Mouse (Mus musculus): ENCODE measurements at regions not wholly inside any gene's neighbourhood (a gene's known extent, or its start where the extent isn't known, plus 50 kb on each side); places are given as distances from the start of the nearest gene placed in this dataset.

DNA sequence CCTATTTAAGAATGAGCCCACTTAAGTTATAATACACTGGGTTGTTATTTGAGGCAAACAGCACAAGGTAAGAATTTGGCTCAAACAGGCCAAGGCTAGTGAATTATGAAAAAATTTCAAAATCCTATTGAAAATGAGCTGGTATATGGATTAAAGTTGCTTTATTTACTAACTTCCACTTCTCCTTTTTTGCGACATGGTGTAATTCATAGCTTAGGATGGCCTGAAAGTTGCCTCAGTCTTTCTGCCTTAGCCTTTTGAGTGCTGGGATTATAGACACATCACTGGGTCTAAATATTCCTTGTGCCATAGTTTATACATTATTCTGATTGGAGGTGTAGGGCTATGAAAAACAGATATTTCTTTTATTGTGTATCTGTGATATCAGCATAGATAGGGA is 81.9 kb downstream of the Edem1 start:
- no peak for DNase-seq

DNA sequence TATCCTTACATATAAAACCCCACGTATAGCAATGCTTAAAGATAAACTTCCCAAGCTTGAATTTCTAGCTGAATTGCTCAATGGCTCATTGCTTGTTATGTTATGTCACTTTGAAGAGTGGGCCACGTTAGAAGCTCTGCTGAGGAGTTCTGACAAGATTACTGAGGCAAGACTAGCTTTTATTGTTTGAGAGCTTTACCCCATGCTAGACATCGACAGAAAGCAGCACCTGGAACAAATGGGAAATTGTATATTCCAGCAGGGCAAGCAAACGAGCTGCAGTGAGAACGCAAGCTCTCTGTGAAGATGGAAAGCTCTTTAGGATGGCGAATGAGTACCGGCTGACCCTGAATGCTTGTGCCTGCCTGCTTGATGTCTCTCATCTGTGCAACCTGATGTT is 84.1 kb downstream of the Edem1 start:
- no peak for DNase-seq

GRCm38 (mm10) chr6:108919372-108919913 is 91.0 kb downstream of the Edem1 start:
- no peak for DNase-seq

GRCm38 (mm10) chr6:108921181-108921580 is 92.7 kb downstream of the Edem1 start:
- DNase-seq: no peak

GRCm38 (mm10) chr6:108922564-108922963 is 94.1 kb downstream of the Edem1 start:
- no peak for DNase-seq

DNA sequence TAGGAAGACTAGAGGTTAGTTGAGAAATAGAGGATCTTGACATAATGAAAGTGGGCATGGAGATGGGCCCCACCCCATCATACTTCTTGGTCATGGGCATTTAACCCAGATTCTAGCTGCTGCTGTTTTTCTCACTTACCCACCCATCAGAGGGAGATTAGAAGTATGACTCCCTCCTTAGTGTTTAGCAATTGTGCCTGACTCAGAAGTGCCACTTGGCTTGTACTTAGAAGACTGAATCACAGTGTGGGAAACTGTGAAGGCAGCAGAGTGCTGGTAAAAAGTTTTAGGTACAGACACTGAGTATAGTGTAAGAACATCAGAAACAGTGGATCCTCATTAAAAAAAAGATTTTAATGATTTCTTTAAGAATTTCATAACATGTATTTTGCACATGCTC is 100.5 kb downstream of the Edem1 start:
- DNase-seq: peak; percentile 6

DNA sequence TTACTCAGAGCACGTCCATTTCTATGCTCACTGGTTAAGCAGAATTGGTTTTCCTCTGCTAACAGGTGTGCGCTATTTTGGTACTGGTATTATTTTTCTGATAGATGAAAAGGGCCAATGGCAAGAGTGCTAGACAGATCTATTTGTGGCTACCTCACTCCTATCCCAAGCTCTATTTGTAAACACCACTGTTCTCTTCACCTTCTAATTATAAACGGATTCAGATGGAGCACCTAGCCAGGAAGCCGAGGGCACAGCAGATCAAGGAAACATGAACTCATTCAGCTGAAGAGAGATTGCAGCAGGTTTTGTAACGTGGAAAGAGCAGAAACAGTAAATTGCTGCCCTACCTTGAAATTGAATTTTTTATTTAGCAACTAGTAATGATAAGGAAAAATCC is 110.2 kb downstream of the Edem1 start:
- DNase-seq: no peak

GRCm38 (mm10) chr6:108942288-108942687 is 113.8 kb downstream of the Edem1 start:
- DNase-seq: no peak

DNA sequence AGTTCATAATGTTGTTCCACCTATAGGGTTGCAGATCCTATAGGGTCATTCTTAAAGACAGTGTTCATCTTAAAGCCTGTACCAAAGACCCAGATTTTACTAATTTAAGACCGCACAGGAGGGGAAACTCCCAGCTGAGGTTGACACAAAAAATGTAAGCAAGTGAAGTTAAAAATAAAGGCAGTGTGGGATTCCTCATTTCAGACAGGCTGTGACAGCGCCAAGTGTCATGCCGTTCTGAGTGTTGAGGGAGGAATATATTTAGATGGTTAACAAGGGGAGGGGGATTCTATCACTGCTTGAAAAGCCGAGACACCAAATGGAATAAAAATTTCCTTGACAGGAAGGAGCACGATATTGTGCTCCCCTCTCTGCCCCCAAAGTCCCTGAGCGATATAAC is 123.9 kb downstream of the Edem1 start:
- DNase-seq: no peak

GRCm38 (mm10) chr6:108962810-108963209 is 134.4 kb downstream of the Edem1 start:
- no peak for DNase-seq

GRCm38 (mm10) chr6:108963295-108963694 is 134.9 kb downstream of the Edem1 start:
- DNase-seq: peak; percentile 67

GRCm38 (mm10) chr6:108969477-108970176 is 141.2 kb downstream of the Edem1 start:
- DNase-seq: peak; percentile 4

DNA sequence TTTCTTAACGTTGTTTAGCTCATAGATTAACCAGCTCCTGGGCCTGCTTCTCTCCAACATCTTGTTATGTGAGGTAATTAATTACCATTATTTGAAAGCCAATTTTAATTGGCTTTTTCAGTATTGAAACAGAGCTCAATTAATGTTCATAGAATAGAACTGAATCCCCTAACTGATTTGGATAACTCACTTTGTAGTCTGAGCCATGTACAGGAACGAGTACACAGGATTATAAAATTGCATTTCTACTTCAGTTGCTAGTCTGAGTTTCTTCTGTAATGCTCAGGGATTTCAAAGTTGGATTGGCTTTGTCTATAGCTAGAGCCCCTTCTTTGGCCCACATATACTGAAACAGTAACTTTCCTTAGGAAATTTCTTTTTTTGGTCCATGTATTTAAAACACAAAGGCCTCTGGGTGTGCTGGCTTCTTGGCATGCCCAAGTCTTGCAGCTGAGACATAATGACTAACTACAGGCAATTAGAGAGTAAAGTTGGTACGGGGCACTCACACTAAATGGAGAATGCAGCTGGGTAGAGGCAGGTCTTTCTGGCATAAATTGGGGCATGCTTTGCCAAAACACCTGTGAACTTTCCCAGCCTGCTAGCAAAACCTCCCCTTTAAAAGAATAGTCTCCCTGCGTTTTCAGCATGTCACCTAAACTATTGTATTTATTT is 143.1 kb downstream of the Edem1 start:
- no peak for DNase-seq

GRCm38 (mm10) chr6:108973701-108974100 is 145.3 kb downstream of the Edem1 start:
- DNase-seq: no peak

- DNase-seq: no peak
Observed at GRCm38 (mm10) chr6:108989506-108989905, 161.1 kb downstream of the Edem1 start.

DNA sequence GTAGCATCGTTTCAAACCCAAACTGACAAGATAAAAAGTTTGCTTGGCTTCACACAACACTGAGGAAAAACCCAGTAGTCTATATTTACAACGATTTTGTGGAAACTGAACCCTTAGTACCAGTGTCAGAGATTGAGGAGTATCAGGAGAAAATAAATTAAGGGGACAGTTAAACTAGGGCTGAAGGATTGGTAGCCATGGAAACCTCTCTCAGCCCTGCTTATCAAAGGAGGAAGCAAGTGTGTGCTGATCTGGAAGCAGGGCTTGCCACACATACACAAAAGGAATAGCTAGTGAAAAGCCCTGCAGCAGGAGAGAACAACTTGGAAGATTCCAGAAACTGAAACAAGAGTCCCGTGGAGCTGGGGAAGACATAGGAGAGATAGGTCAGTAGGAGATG is 165.3 kb downstream of the Edem1 start:
- DNase-seq: no peak

DNA sequence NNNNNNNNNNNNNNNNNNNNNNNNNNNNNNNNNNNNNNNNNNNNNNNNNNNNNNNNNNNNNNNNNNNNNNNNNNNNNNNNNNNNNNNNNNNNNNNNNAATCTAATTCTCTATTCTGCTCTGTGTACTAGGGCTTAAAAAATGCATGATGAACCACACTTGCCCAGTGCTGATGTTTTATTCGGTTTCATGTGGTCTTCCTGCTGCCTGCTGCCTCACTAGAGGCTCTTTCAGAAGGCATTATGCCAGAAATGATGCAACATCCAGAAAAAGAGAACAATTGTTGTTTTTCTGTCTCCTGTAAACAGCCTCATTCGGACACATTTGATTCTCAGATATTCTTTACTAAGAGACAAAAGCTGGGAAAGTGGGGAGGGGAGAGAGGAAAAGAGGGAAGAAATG is 176.0 kb downstream of the Edem1 start:
- no peak for DNase-seq

DNA sequence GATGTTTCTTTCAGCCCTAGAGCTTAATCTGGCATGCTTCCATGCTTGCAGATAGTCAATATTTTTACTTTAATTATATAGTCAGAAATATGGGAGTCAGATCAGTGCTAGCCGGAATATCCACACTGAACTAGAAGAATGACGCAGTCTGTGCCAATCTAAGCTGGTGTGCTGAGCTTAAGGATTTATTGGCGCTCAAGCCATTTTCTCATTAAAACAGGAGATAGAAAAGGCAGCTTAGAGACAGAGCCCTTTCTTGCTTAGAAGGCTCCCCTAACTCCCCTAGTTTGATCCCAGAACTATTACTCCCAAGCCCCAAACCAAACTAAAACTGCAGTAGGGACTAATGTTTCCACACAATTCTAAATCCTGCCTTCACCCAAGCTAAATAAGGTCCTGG is 180.9 kb downstream of the Edem1 start:
- DNase-seq: no peak

DNA sequence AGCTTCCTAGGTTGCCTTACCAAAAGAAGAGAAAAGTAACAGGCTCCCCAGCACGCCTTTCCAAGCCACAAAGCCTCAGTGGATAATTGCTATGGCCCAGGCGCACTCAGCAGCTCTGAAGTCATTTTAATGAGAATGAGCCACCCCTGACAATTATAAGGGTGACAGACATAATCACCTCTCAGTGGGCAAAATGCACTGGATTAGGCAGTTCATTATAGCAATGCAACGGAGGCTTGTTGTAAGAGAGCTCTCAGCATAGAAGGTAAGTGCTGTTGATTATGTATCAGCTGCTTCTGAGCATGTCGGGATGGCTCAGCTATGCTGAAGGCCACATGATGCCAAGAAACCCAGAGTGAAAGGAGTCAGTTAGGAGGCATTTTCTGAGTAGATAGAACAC is 181.4 kb downstream of the Edem1 start:
- no peak for DNase-seq

DNA sequence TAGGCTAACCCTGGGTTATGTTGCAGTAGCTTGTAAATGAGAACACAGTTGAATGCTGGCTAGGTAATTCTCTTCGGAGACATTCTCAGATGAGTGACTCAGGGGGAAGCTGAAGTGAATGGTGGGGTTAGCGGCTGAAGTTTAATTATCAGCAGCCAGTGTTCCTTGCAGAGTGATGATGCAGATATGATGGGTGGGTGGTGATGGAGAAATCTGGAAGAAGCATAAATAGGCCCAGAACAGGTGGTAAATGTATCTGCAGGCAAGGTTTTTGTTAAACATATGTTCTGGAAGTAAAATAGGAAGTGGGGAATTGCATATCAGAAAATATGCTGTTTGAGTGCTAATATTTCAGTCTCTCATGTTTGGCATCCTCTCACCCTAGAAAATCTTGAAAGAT is 191.3 kb downstream of the Edem1 start:
- DNase-seq: no peak
